Comparison of ENCODE assay signal across 15 mouse cellular contexts in genomic region chr17:15185217-15185616, GRCm38 (mm10).
DNase-seq lines count a peak whose midpoint lies in the region; ATAC-seq and TF ChIP-seq lines count a peak whose summit lies in the region.
"Had no signal": no experiment of that assay in that cellular context is flagged by ENCODE, and none has a peak within 500 bp of the region (broad histone marks: within the 10 kb centered on the region; RNA-seq: fewer than 3 reads in every experiment).

No protein-coding gene starts in this region.

- H3K4me1 ChIP-seq in E14TG2a.4 (replicated peaks; ENCODE audit: low read depth, low read length) = peaks cover 67% of the 10 kb centered on the region
- peaks cover 13% of the 10 kb centered on the region for H3K4me1 ChIP-seq in forebrain, embryonic 14.5 days (ENCODE audit: control insufficient read depth, insufficient read depth, low read length)
- H3K4me1 ChIP-seq in intestine, postnatal 0 days (replicated peaks; ENCODE audit: control insufficient read depth, insufficient read depth, low read length) = no peaks in the 10 kb centered on the region
- H3K4me1 ChIP-seq in heart, embryonic 12.5 days (replicated peaks) = no peaks in the 10 kb centered on the region

- intact Hi-C loops in heart, postnatal 25 days (cut with DNase I) = no loop called here

- H3K9ac ChIP-seq in forebrain, embryonic 14.5 days (ENCODE audit: low read length) = no peak overlapping the region
- no peak overlapping the region for H3K9ac ChIP-seq in intestine, postnatal 0 days (ENCODE audit: low read depth, low read length)
- no peak overlapping the region for H3K9ac ChIP-seq in heart, embryonic 12.5 days
- H3K9ac ChIP-seq: liver, postnatal 0 days had no signal

- peaks cover 7% of the 10 kb centered on the region; the same call in 1 of the 2 replicates for H3K27me3 ChIP-seq in E14TG2a.4 (ENCODE audit: insufficient read depth, low read length)
- H3K27me3 ChIP-seq in forebrain, embryonic 14.5 days (replicated peaks; ENCODE audit: control insufficient read depth, insufficient read depth, low read length) = no peaks in the 10 kb centered on the region
- H3K27me3 ChIP-seq in intestine, postnatal 0 days (replicated peaks; ENCODE audit: control insufficient read depth, insufficient read depth, low read length) = no peaks in the 10 kb centered on the region
- peaks cover 46% of the 10 kb centered on the region for H3K27me3 ChIP-seq in heart, embryonic 12.5 days (replicated peaks)

- TF ChIP-seq CTCF in E14TG2a.4 (conservative IDR thresholded peaks at IDR 0.05; ENCODE audit: low read length) = no peak
- no peak for TF ChIP-seq CTCF in intestine, postnatal 0 days (IDR thresholded peaks at IDR 0.05; ENCODE audit: low read depth)

- H3K36me3 ChIP-seq in E14TG2a.4 (ENCODE audit: insufficient read depth, low read length) = no peaks in the 10 kb centered on the region
- H3K36me3 ChIP-seq in forebrain, embryonic 14.5 days (ENCODE audit: control insufficient read depth, insufficient read depth, low read length) = no peaks in the 10 kb centered on the region
- H3K36me3 ChIP-seq in intestine, postnatal 0 days (ENCODE audit: control insufficient read depth, insufficient read depth) = no peaks in the 10 kb centered on the region
- no peaks in the 10 kb centered on the region for H3K36me3 ChIP-seq in heart, embryonic 12.5 days
- H3K36me3 ChIP-seq: G1E; limb, embryonic 10.5 days had no signal

- H3K4me3 ChIP-seq in E14TG2a.4 (replicated peaks; ENCODE audit: low read length) = 0 out of 2 replicates have a peak overlapping the region, but pooled peaks have one; percentile 3
- no peak overlapping the region for H3K4me3 ChIP-seq in forebrain, embryonic 14.5 days (ENCODE audit: low read depth, low read length)
- no peak overlapping the region for H3K4me3 ChIP-seq in intestine, postnatal 0 days (ENCODE audit: low read depth, low read length)
- H3K4me3 ChIP-seq in heart, embryonic 12.5 days = no peak overlapping the region
- H3K4me3 ChIP-seq: limb, embryonic 10.5 days had no signal

- 5% methylated on average over 5 of the region's 5 CpGs for WGBS in forebrain, embryonic 14.5 days
- WGBS in intestine, postnatal 0 days = 6% methylated on average over 5 of the region's 5 CpGs
- WGBS in heart, embryonic 12.5 days = 32% methylated on average over 5 of the region's 5 CpGs

- DNase-seq in ES-CJ7 (ENCODE audit: low read depth, low spot score) = peak; percentile 18
- peak; percentile 66 for DNase-seq in forebrain, embryonic 14.5 days (ENCODE audit: low spot score)
- DNase-seq in heart, postnatal 25 days (ENCODE audit: low spot score) = no peak
- DNase-seq in cerebellum, adult 9-10 months = no peak
- DNase-seq in thymus, postnatal 0 days (ENCODE audit: low spot score) = no peak
- DNase-seq: gastrocnemius, postnatal 10 days; heart, postnatal 10 days; liver, postnatal 0 days; right cerebral cortex, postnatal 4 days; thymus, adult 18-20 months had no signal

- H3K4me2 ChIP-seq in forebrain, embryonic 14.5 days (ENCODE audit: low read length) = no peak overlapping the region
- H3K4me2 ChIP-seq in intestine, postnatal 0 days (replicated peaks; ENCODE audit: low read depth) = no peak overlapping the region
- no peak overlapping the region for H3K4me2 ChIP-seq in heart, embryonic 12.5 days

- ATAC-seq in forebrain, embryonic 14.5 days = peak; percentile 82
- ATAC-seq in intestine, postnatal 0 days = peak; percentile 33; the same call in 1 of the 2 replicates
- ATAC-seq in heart, embryonic 12.5 days (ENCODE audit: insufficient number of reproducible peaks, low FRiP score) = no peak
- ATAC-seq: liver, postnatal 0 days had no signal

- H3K9me3 ChIP-seq in E14TG2a.4 (ENCODE audit: low read length) = no peaks in the 10 kb centered on the region
- H3K9me3 ChIP-seq in forebrain, embryonic 14.5 days (replicated peaks; ENCODE audit: control insufficient read depth, low read length) = no peaks in the 10 kb centered on the region
- H3K9me3 ChIP-seq in intestine, postnatal 0 days (ENCODE audit: control insufficient read depth) = no peaks in the 10 kb centered on the region
- H3K9me3 ChIP-seq in heart, embryonic 12.5 days (replicated peaks) = no peaks in the 10 kb centered on the region
- H3K9me3 ChIP-seq: G1E; limb, embryonic 10.5 days had no signal

- H3K27ac ChIP-seq in forebrain, embryonic 14.5 days (ENCODE audit: low read depth, low read length) = no peak overlapping the region
- H3K27ac ChIP-seq in intestine, postnatal 0 days (ENCODE audit: low read depth, low read length) = no peak overlapping the region
- no peak overlapping the region for H3K27ac ChIP-seq in heart, embryonic 12.5 days (ENCODE audit: poor library complexity, severe bottlenecking)
- H3K27ac ChIP-seq: limb, embryonic 10.5 days had no signal

Comparison
In these comparisons a context has a peak if more than half of its experiments do, and no peak if none do; other contexts are left out.
1. DNase-seq: peak in ES-CJ7 (single experiment) and forebrain, embryonic 14.5 days (single experiment); none in heart, postnatal 25 days (single experiment), cerebellum, adult 9-10 months (single experiment) and thymus, postnatal 0 days (single experiment).